Mouse (Mus musculus): ENCODE results near the gene Grhl1. TPM values are rescaled to one million over a fixed set of nuclear protein-coding genes. Genes with fewer than 3 reads are reported as not detected.
"Not testable (repeated sequence)": the region's sequence is repeated elsewhere in the genome, so short reads cannot be mapped to it uniquely, and the experiment has no call there.

Grhl1 gene
- polyA plus RNA-seq (2012; rRNA removed) = 9.8 and 12.9 TPM in 2 replicates

GRCm38 (mm10) chr12:24571523-24572392, at the start of gene Grhl1:
Gene Grhl1 (plus strand): TSS chr12:24572283.
- TF ChIP-seq POLR2A (IDR thresholded peaks at IDR 0.05; ENCODE audit: extremely low read depth, insufficient read depth, low read length) (no peak), CTCF (IDR thresholded peaks at IDR 0.05; ENCODE audit: extremely low read depth, insufficient read depth, low read length) (no peak)
- Histone ChIP-seq H3K4me3 (ENCODE audit: insufficient read depth, low read length) (peak within 1 kb of the TSS; percentile 55), H3K4me1 (ENCODE audit: control insufficient read depth, insufficient read depth, low read length) (no peaks in the 10 kb centered on the region), H3K27ac (ENCODE audit: insufficient read depth, low read length) (no peak within 1 kb of the TSS)

- not testable (repeated sequence) for H3K27ac ChIP-seq (ENCODE audit: insufficient read depth, low read length); H3K4me3 ChIP-seq (ENCODE audit: insufficient read depth, low read length); H3K4me1 ChIP-seq (ENCODE audit: control insufficient read depth, insufficient read depth, low read length)
These were observed 47.0 kb upstream of the Grhl1 start for GRCm38 (mm10) chr12:24525065-24525464.

GRCm38 (mm10) chr12:24536390-24536789, 35.7 kb upstream of the Grhl1 start:
- TF ChIP-seq POLR2A (IDR thresholded peaks at IDR 0.05; ENCODE audit: extremely low read depth, insufficient read depth, low read length) (no peak), CTCF (IDR thresholded peaks at IDR 0.05; ENCODE audit: extremely low read depth, insufficient read depth, low read length) (no peak)
- Histone ChIP-seq H3K4me1 (ENCODE audit: control insufficient read depth, insufficient read depth, low read length) (peaks cover 9% of the 10 kb centered on the region), H3K27ac (ENCODE audit: insufficient read depth, low read length) (no peak overlapping the region), H3K4me3 (ENCODE audit: insufficient read depth, low read length) (no peak overlapping the region)

- Histone ChIP-seq H3K27ac (ENCODE audit: insufficient read depth, low read length) (peak overlapping the region; percentile 60), H3K4me1 (ENCODE audit: control insufficient read depth, insufficient read depth, low read length) (peaks cover 9% of the 10 kb centered on the region), H3K4me3 (ENCODE audit: insufficient read depth, low read length) (no peak overlapping the region)
- TF ChIP-seq POLR2A (IDR thresholded peaks at IDR 0.05; ENCODE audit: extremely low read depth, insufficient read depth, low read length) (no peak), CTCF (IDR thresholded peaks at IDR 0.05; ENCODE audit: extremely low read depth, insufficient read depth, low read length) (no peak)
These were observed 34.9 kb upstream of the Grhl1 start for GRCm38 (mm10) chr12:24537201-24537600.

- H3K4me3 ChIP-seq (ENCODE audit: insufficient read depth, low read length) = no peak overlapping the region
- TF ChIP-seq POLR2A (IDR thresholded peaks at IDR 0.05; ENCODE audit: extremely low read depth, insufficient read depth, low read length) (no peak), CTCF (IDR thresholded peaks at IDR 0.05; ENCODE audit: extremely low read depth, insufficient read depth, low read length) (no peak)
- peaks cover 9% of the 10 kb centered on the region for H3K4me1 ChIP-seq (ENCODE audit: control insufficient read depth, insufficient read depth, low read length)
- no peak overlapping the region for H3K27ac ChIP-seq (ENCODE audit: insufficient read depth, low read length)
These were observed 34.1 kb upstream of the Grhl1 start for GRCm38 (mm10) chr12:24537965-24538364.

- Histone ChIP-seq H3K4me1 (ENCODE audit: control insufficient read depth, insufficient read depth, low read length) (peaks cover 9% of the 10 kb centered on the region), H3K27ac (ENCODE audit: insufficient read depth, low read length) (no peak overlapping the region), H3K4me3 (ENCODE audit: insufficient read depth, low read length) (no peak overlapping the region)
- no peak for TF ChIP-seq CTCF (IDR thresholded peaks at IDR 0.05; ENCODE audit: extremely low read depth, insufficient read depth, low read length)
- TF ChIP-seq POLR2A (IDR thresholded peaks at IDR 0.05; ENCODE audit: extremely low read depth, insufficient read depth, low read length) = no peak
These were observed 30.5 kb upstream of the Grhl1 start for GRCm38 (mm10) chr12:24541426-24542154.

- H3K4me3 ChIP-seq (ENCODE audit: insufficient read depth, low read length) = no peak overlapping the region
- H3K4me1 ChIP-seq (ENCODE audit: control insufficient read depth, insufficient read depth, low read length) = no peaks in the 10 kb centered on the region
- TF ChIP-seq CTCF (IDR thresholded peaks at IDR 0.05; ENCODE audit: extremely low read depth, insufficient read depth, low read length) = no peak
- TF ChIP-seq POLR2A (IDR thresholded peaks at IDR 0.05; ENCODE audit: extremely low read depth, insufficient read depth, low read length) = no peak
- no peak overlapping the region for H3K27ac ChIP-seq (ENCODE audit: insufficient read depth, low read length)
These were observed 24.4 kb upstream of the Grhl1 start for GRCm38 (mm10) chr12:24547686-24548085.

GRCm38 (mm10) chr12:24548885-24549284, 23.2 kb upstream of the Grhl1 start:
- Histone ChIP-seq H3K27ac (ENCODE audit: insufficient read depth, low read length) (no peak overlapping the region), H3K4me3 (ENCODE audit: insufficient read depth, low read length) (no peak overlapping the region), H3K4me1 (ENCODE audit: control insufficient read depth, insufficient read depth, low read length) (no peaks in the 10 kb centered on the region)
- TF ChIP-seq CTCF (IDR thresholded peaks at IDR 0.05; ENCODE audit: extremely low read depth, insufficient read depth, low read length) (no peak), POLR2A (IDR thresholded peaks at IDR 0.05; ENCODE audit: extremely low read depth, insufficient read depth, low read length) (no peak)

- TF ChIP-seq CTCF (IDR thresholded peaks at IDR 0.05; ENCODE audit: extremely low read depth, insufficient read depth, low read length) (no peak), POLR2A (IDR thresholded peaks at IDR 0.05; ENCODE audit: extremely low read depth, insufficient read depth, low read length) (no peak)
- Histone ChIP-seq H3K4me3 (ENCODE audit: insufficient read depth, low read length) (no peak overlapping the region), H3K4me1 (ENCODE audit: control insufficient read depth, insufficient read depth, low read length) (no peaks in the 10 kb centered on the region), H3K27ac (ENCODE audit: insufficient read depth, low read length) (no peak overlapping the region)
These were observed 19.6 kb upstream of the Grhl1 start for GRCm38 (mm10) chr12:24552531-24552930.

GRCm38 (mm10) chr12:24555976-24556375, 16.1 kb upstream of the Grhl1 start:
- H3K27ac ChIP-seq (ENCODE audit: insufficient read depth, low read length) = no peak overlapping the region
- H3K4me3 ChIP-seq (ENCODE audit: insufficient read depth, low read length) = no peak overlapping the region
- TF ChIP-seq POLR2A (IDR thresholded peaks at IDR 0.05; ENCODE audit: extremely low read depth, insufficient read depth, low read length) = no peak
- no peak for TF ChIP-seq CTCF (IDR thresholded peaks at IDR 0.05; ENCODE audit: extremely low read depth, insufficient read depth, low read length)
- no peaks in the 10 kb centered on the region for H3K4me1 ChIP-seq (ENCODE audit: control insufficient read depth, insufficient read depth, low read length)
